Mouse (Mus musculus): Measurements from ENCODE around the gene Gm4070. TPM values are rescaled to one million over a fixed set of nuclear protein-coding genes. Genes with fewer than 3 reads are reported as not detected.
"Not testable (repeated sequence)": the region's sequence is repeated elsewhere in the genome, so short reads cannot be mapped to it uniquely, and the experiment has no call there.

Gm4070 gene
- polyA plus RNA-seq (2015; fragmentation: Nextera tagmentation; extraction: Ambion mirVana), result 0.28 and 0.68 TPM in 2 replicates

GRCm38 (mm10) chr7:105953812-105954211, at the start of gene Gm4070:
Gene Gm4070, minus strand, starts transcription at chr7:105953967.
- not testable (repeated sequence) for H3K9me3 ChIP-seq (replicated peaks); H3K9ac ChIP-seq; ATAC-seq (replicated peaks; ENCODE audit: insufficient number of reproducible peaks, insufficient read depth, low FRiP score, low read depth); H3K27me3 ChIP-seq; H3K4me2 ChIP-seq; H3K27ac ChIP-seq; H3K4me1 ChIP-seq (replicated peaks); H3K4me3 ChIP-seq; H3K36me3 ChIP-seq
- WGBS, result 43% methylated on average over 1 of the region's 1 CpGs

- H3K36me3 ChIP-seq; H3K4me3 ChIP-seq; H3K27me3 ChIP-seq; H3K4me2 ChIP-seq; ATAC-seq (replicated peaks; ENCODE audit: insufficient number of reproducible peaks, insufficient read depth, low FRiP score, low read depth); H3K27ac ChIP-seq; H3K9me3 ChIP-seq (replicated peaks); H3K9ac ChIP-seq; H3K4me1 ChIP-seq (replicated peaks): not testable (repeated sequence)
These were observed 773 bp upstream of the Gm4070 start for GRCm38 (mm10) chr7:105954540-105954939.

GRCm38 (mm10) chr7:105952408-105952807, 1.4 kb downstream of the Gm4070 start:
- ATAC-seq (replicated peaks; ENCODE audit: insufficient number of reproducible peaks, insufficient read depth, low FRiP score, low read depth); H3K4me2 ChIP-seq; H3K36me3 ChIP-seq; H3K9me3 ChIP-seq (replicated peaks); H3K27ac ChIP-seq; H3K4me3 ChIP-seq; H3K9ac ChIP-seq; H3K4me1 ChIP-seq (replicated peaks); H3K27me3 ChIP-seq: not testable (repeated sequence)
- WGBS, result no CpG with 5 or more reads among the region's 5 CpGs

GRCm38 (mm10) chr7:105945238-105945637, 8.5 kb downstream of the Gm4070 start:
- not testable (repeated sequence) for H3K27me3 ChIP-seq; H3K9ac ChIP-seq; H3K4me1 ChIP-seq (replicated peaks); ATAC-seq (replicated peaks; ENCODE audit: insufficient number of reproducible peaks, insufficient read depth, low FRiP score, low read depth); H3K27ac ChIP-seq; H3K36me3 ChIP-seq; H3K4me2 ChIP-seq; H3K9me3 ChIP-seq (replicated peaks); H3K4me3 ChIP-seq
- WGBS, result 83% methylated on average over 1 of the region's 3 CpGs

- not testable (repeated sequence) for H3K36me3 ChIP-seq; H3K4me3 ChIP-seq; H3K9me3 ChIP-seq (replicated peaks); H3K27me3 ChIP-seq; H3K27ac ChIP-seq; H3K4me2 ChIP-seq; H3K4me1 ChIP-seq (replicated peaks); ATAC-seq (replicated peaks; ENCODE audit: insufficient number of reproducible peaks, insufficient read depth, low FRiP score, low read depth); H3K9ac ChIP-seq
- no CpG with 5 or more reads among the region's 1 CpGs for WGBS
These were observed 21.6 kb downstream of the Gm4070 start for GRCm38 (mm10) chr7:105932132-105932531.

- H3K4me3 ChIP-seq; H3K9ac ChIP-seq; H3K27ac ChIP-seq; H3K4me1 ChIP-seq (replicated peaks); H3K4me2 ChIP-seq; H3K9me3 ChIP-seq (replicated peaks); H3K36me3 ChIP-seq; ATAC-seq (replicated peaks; ENCODE audit: insufficient number of reproducible peaks, insufficient read depth, low FRiP score, low read depth); H3K27me3 ChIP-seq: not testable (repeated sequence)
- WGBS, result 90% methylated on average over 1 of the region's 2 CpGs
These were observed 70.0 kb downstream of the Gm4070 start for GRCm38 (mm10) chr7:105883588-105884336.

GRCm38 (mm10) chr7:105879717-105880484, 73.9 kb downstream of the Gm4070 start:
- H3K4me3 ChIP-seq; H3K4me2 ChIP-seq; H3K9ac ChIP-seq; H3K4me1 ChIP-seq (replicated peaks); H3K9me3 ChIP-seq (replicated peaks); H3K27ac ChIP-seq; H3K36me3 ChIP-seq; H3K27me3 ChIP-seq; ATAC-seq (replicated peaks; ENCODE audit: insufficient number of reproducible peaks, insufficient read depth, low FRiP score, low read depth): not testable (repeated sequence)
- WGBS, result 76% methylated on average over 1 of the region's 2 CpGs

GRCm38 (mm10) chr7:105855718-105856560, 97.8 kb downstream of the Gm4070 start:
- not testable (repeated sequence) for H3K4me2 ChIP-seq; ATAC-seq (replicated peaks; ENCODE audit: insufficient number of reproducible peaks, insufficient read depth, low FRiP score, low read depth); H3K9me3 ChIP-seq (replicated peaks); H3K4me1 ChIP-seq (replicated peaks); H3K27ac ChIP-seq; H3K4me3 ChIP-seq; H3K9ac ChIP-seq; H3K36me3 ChIP-seq; H3K27me3 ChIP-seq
- no CpG with 5 or more reads among the region's 2 CpGs for WGBS

Other genes starting within 250 kb of the Gm4070 start
- 354 and 399 TPM in 2 replicates for gene Ilk, start 217.4 kb downstream of the Gm4070 start, polyA plus RNA-seq (2015; fragmentation: Nextera tagmentation; extraction: Ambion mirVana)
- gene Rrp8, start 216.6 kb downstream of the Gm4070 start, polyA plus RNA-seq (2015; fragmentation: Nextera tagmentation; extraction: Ambion mirVana), result 18.7 and 23.2 TPM in 2 replicates
- 90.0 and 105 TPM in 2 replicates for gene Taf10, start 209.6 kb downstream of the Gm4070 start, polyA plus RNA-seq (2015; fragmentation: Nextera tagmentation; extraction: Ambion mirVana)
- gene Tpp1, start 201.7 kb downstream of the Gm4070 start, polyA plus RNA-seq (2015; fragmentation: Nextera tagmentation; extraction: Ambion mirVana), result 72.8 and 77.1 TPM in 2 replicates
- 3.4 and 5.9 TPM in 2 replicates for gene Dchs1, start 166.3 kb downstream of the Gm4070 start, polyA plus RNA-seq (2015; fragmentation: Nextera tagmentation; extraction: Ambion mirVana)
- 180 and 222 TPM in 2 replicates for gene Mrpl17, start 142.9 kb downstream of the Gm4070 start, polyA plus RNA-seq (2015; fragmentation: Nextera tagmentation; extraction: Ambion mirVana)

All from heart, embryonic 15.5 days (tissue).